Mouse (Mus musculus): Measurements from ENCODE around the gene Cyth4. TPM values are rescaled to one million over a fixed set of nuclear protein-coding genes. Genes with fewer than 3 reads are reported as not detected.

Cyth4 gene
- polyA plus RNA-seq, 1 experiment from 2014 or later: 11.1 TPM

- no peak for ATAC-seq (ENCODE audit: low read depth)
- Histone ChIP-seq H3K9me3 (ENCODE audit: control insufficient read depth, low read length) (no peaks in the 10 kb centered on the region), H3K9ac (ENCODE audit: low read length) (no peak overlapping the region), H3K36me3 (ENCODE audit: control insufficient read depth, insufficient read depth, low read length) (no peaks in the 10 kb centered on the region), H3K4me3 (ENCODE audit: low read length) (no peak overlapping the region), H3K4me1 (replicated peaks; ENCODE audit: control insufficient read depth, insufficient read depth, low read length) (no peaks in the 10 kb centered on the region), H3K4me2 (ENCODE audit: low read depth, low read length) (no peak overlapping the region), H3K27me3 (ENCODE audit: control insufficient read depth, insufficient read depth, low read depth, low read length) (no peaks in the 10 kb centered on the region), H3K27ac (ENCODE audit: low read length) (no peak overlapping the region)
- WGBS: 67% methylated on average over 14 of the region's 14 CpGs
Measured at GRCm38 (mm10) chr15:78592452-78592968, 4.3 kb upstream of the Cyth4 start.

- Histone ChIP-seq H3K9me3 (ENCODE audit: control insufficient read depth, low read length) (no peaks in the 10 kb centered on the region), H3K4me1 (replicated peaks; ENCODE audit: control insufficient read depth, insufficient read depth, low read length) (no peaks in the 10 kb centered on the region), H3K4me2 (ENCODE audit: low read depth, low read length) (no peak overlapping the region), H3K27me3 (ENCODE audit: control insufficient read depth, insufficient read depth, low read depth, low read length) (no peaks in the 10 kb centered on the region), H3K4me3 (ENCODE audit: low read length) (no peak overlapping the region), H3K36me3 (ENCODE audit: control insufficient read depth, insufficient read depth, low read length) (no peaks in the 10 kb centered on the region), H3K9ac (ENCODE audit: low read length) (no peak overlapping the region), H3K27ac (ENCODE audit: low read length) (no peak overlapping the region)
- 82% methylated on average over 7 of the region's 7 CpGs for WGBS
- no peak for ATAC-seq (ENCODE audit: low read depth)
Measured at GRCm38 (mm10) chr15:78593896-78594425, 2.9 kb upstream of the Cyth4 start.

- ATAC-seq (ENCODE audit: low read depth): no peak
Measured at GRCm38 (mm10) chr15:78594831-78595230, 2.0 kb upstream of the Cyth4 start.

GRCm38 (mm10) chr15:78595468-78595867, 1.4 kb upstream of the Cyth4 start:
- WGBS: 69% methylated on average over 5 of the region's 5 CpGs
- H3K9me3 ChIP-seq (ENCODE audit: control insufficient read depth, low read length): no peaks in the 10 kb centered on the region

More at GRCm38 (mm10) chr15:78594831-78595230, 2.0 kb upstream of the Cyth4 start:
- no peak overlapping the region for H3K4me2 ChIP-seq (ENCODE audit: low read depth, low read length)
- no peak overlapping the region for H3K4me3 ChIP-seq (ENCODE audit: low read length)
- no peaks in the 10 kb centered on the region for H3K36me3 ChIP-seq (ENCODE audit: control insufficient read depth, insufficient read depth, low read length)
- no peaks in the 10 kb centered on the region for H3K9me3 ChIP-seq (ENCODE audit: control insufficient read depth, low read length)
- WGBS: 79% methylated on average over 2 of the region's 2 CpGs
- no peaks in the 10 kb centered on the region for H3K27me3 ChIP-seq (ENCODE audit: control insufficient read depth, insufficient read depth, low read depth, low read length)
- H3K9ac ChIP-seq (ENCODE audit: low read length): no peak overlapping the region
- H3K4me1 ChIP-seq (replicated peaks; ENCODE audit: control insufficient read depth, insufficient read depth, low read length): no peaks in the 10 kb centered on the region
- H3K27ac ChIP-seq (ENCODE audit: low read length): no peak overlapping the region

GRCm38 (mm10) chr15:78596504-78596903, 343 bp upstream of the Cyth4 start:
- WGBS: 94% methylated on average over 5 of the region's 6 CpGs
- H3K4me1 ChIP-seq (replicated peaks; ENCODE audit: control insufficient read depth, insufficient read depth, low read length): no peaks in the 10 kb centered on the region
- no peak overlapping the region for H3K27ac ChIP-seq (ENCODE audit: low read length)
- H3K9ac ChIP-seq (ENCODE audit: low read length): no peak overlapping the region
- no peaks in the 10 kb centered on the region for H3K9me3 ChIP-seq (ENCODE audit: control insufficient read depth, low read length)
- no peak overlapping the region for H3K4me3 ChIP-seq (ENCODE audit: low read length)
- no peak for ATAC-seq (ENCODE audit: low read depth)
- no peaks in the 10 kb centered on the region for H3K27me3 ChIP-seq (ENCODE audit: control insufficient read depth, insufficient read depth, low read depth, low read length)
- H3K36me3 ChIP-seq (ENCODE audit: control insufficient read depth, insufficient read depth, low read length): no peaks in the 10 kb centered on the region
- no peak overlapping the region for H3K4me2 ChIP-seq (ENCODE audit: low read depth, low read length)

More at GRCm38 (mm10) chr15:78595468-78595867, 1.4 kb upstream of the Cyth4 start:
- no peaks in the 10 kb centered on the region for H3K4me1 ChIP-seq (replicated peaks; ENCODE audit: control insufficient read depth, insufficient read depth, low read length)
- no peak for ATAC-seq (ENCODE audit: low read depth)
- no peaks in the 10 kb centered on the region for H3K27me3 ChIP-seq (ENCODE audit: control insufficient read depth, insufficient read depth, low read depth, low read length)
- H3K36me3 ChIP-seq (ENCODE audit: control insufficient read depth, insufficient read depth, low read length): no peaks in the 10 kb centered on the region
- H3K4me2 ChIP-seq (ENCODE audit: low read depth, low read length): no peak overlapping the region
- no peak overlapping the region for H3K4me3 ChIP-seq (ENCODE audit: low read length)
- H3K9ac ChIP-seq (ENCODE audit: low read length): no peak overlapping the region
- H3K27ac ChIP-seq (ENCODE audit: low read length): no peak overlapping the region

- Histone ChIP-seq H3K9me3 (ENCODE audit: control insufficient read depth, low read length) (no peaks in the 10 kb centered on the region), H3K4me2 (ENCODE audit: low read depth, low read length) (no peak overlapping the region), H3K27ac (ENCODE audit: low read length) (no peak overlapping the region), H3K9ac (ENCODE audit: low read length) (no peak overlapping the region), H3K27me3 (ENCODE audit: control insufficient read depth, insufficient read depth, low read depth, low read length) (no peaks in the 10 kb centered on the region), H3K36me3 (ENCODE audit: control insufficient read depth, insufficient read depth, low read length) (no peaks in the 10 kb centered on the region), H3K4me3 (ENCODE audit: low read length) (no peak overlapping the region), H3K4me1 (replicated peaks; ENCODE audit: control insufficient read depth, insufficient read depth, low read length) (no peaks in the 10 kb centered on the region)
- ATAC-seq (ENCODE audit: low read depth): peak; percentile 52; the same call in 1 of the 2 replicates
- WGBS: 52% methylated on average over 4 of the region's 4 CpGs
Measured at GRCm38 (mm10) chr15:78597729-78598128, 882 bp downstream of the Cyth4 start.

GRCm38 (mm10) chr15:78599124-78599523, 2.3 kb downstream of the Cyth4 start:
- 85% methylated on average over 6 of the region's 6 CpGs for WGBS
- no peaks in the 10 kb centered on the region for H3K4me1 ChIP-seq (replicated peaks; ENCODE audit: control insufficient read depth, insufficient read depth, low read length)
- ATAC-seq (ENCODE audit: low read depth): no peak
- H3K4me2 ChIP-seq (ENCODE audit: low read depth, low read length): no peak overlapping the region
- H3K9ac ChIP-seq (ENCODE audit: low read length): no peak overlapping the region
- no peaks in the 10 kb centered on the region for H3K27me3 ChIP-seq (ENCODE audit: control insufficient read depth, insufficient read depth, low read depth, low read length)
- H3K9me3 ChIP-seq (ENCODE audit: control insufficient read depth, low read length): no peaks in the 10 kb centered on the region
- H3K27ac ChIP-seq (ENCODE audit: low read length): no peak overlapping the region
- no peak overlapping the region for H3K4me3 ChIP-seq (ENCODE audit: low read length)
- H3K36me3 ChIP-seq (ENCODE audit: control insufficient read depth, insufficient read depth, low read length): no peaks in the 10 kb centered on the region

- Histone ChIP-seq H3K27me3 (ENCODE audit: control insufficient read depth, insufficient read depth, low read depth, low read length) (no peaks in the 10 kb centered on the region), H3K27ac (ENCODE audit: low read length) (no peak overlapping the region), H3K9me3 (ENCODE audit: control insufficient read depth, low read length) (no peaks in the 10 kb centered on the region), H3K4me2 (ENCODE audit: low read depth, low read length) (no peak overlapping the region), H3K9ac (ENCODE audit: low read length) (no peak overlapping the region), H3K36me3 (ENCODE audit: control insufficient read depth, insufficient read depth, low read length) (no peaks in the 10 kb centered on the region), H3K4me3 (ENCODE audit: low read length) (no peak overlapping the region), H3K4me1 (replicated peaks; ENCODE audit: control insufficient read depth, insufficient read depth, low read length) (no peaks in the 10 kb centered on the region)
- WGBS: 73% methylated on average over 13 of the region's 13 CpGs
- no peak for ATAC-seq (ENCODE audit: low read depth)
Measured at GRCm38 (mm10) chr15:78599529-78600193, 2.8 kb downstream of the Cyth4 start.

- no peaks in the 10 kb centered on the region for H3K4me1 ChIP-seq (replicated peaks; ENCODE audit: control insufficient read depth, insufficient read depth, low read length)
- no peaks in the 10 kb centered on the region for H3K36me3 ChIP-seq (ENCODE audit: control insufficient read depth, insufficient read depth, low read length)
- H3K9me3 ChIP-seq (ENCODE audit: control insufficient read depth, low read length): no peaks in the 10 kb centered on the region
- WGBS: 70% methylated on average over 6 of the region's 6 CpGs
- no peak overlapping the region for H3K4me3 ChIP-seq (ENCODE audit: low read length)
- H3K27me3 ChIP-seq (ENCODE audit: control insufficient read depth, insufficient read depth, low read depth, low read length): no peaks in the 10 kb centered on the region
- no peak overlapping the region for H3K27ac ChIP-seq (ENCODE audit: low read length)
- H3K4me2 ChIP-seq (ENCODE audit: low read depth, low read length): no peak overlapping the region
- no peak overlapping the region for H3K9ac ChIP-seq (ENCODE audit: low read length)
- no peak for ATAC-seq (ENCODE audit: low read depth)
Measured at GRCm38 (mm10) chr15:78601180-78601579, 4.3 kb downstream of the Cyth4 start.

All from lung, embryonic 16.5 days (tissue).